Mouse (Mus musculus): ENCODE data around the gene Tpgs1.

Tpgs1 gene

GRCm38 (mm10) chr10:79668771-79669575 lies at the start of gene Tpgs1:
TSS of gene Tpgs1 (plus strand) at chr10:79669369.
- DNase-seq (ENCODE audit: low read depth, low spot score): peak; percentile 89

- DNase-seq (ENCODE audit: low read depth, low spot score): no peak
These were observed 45.2 kb upstream of the Tpgs1 start for GRCm38 (mm10) chr10:79623950-79624349.

GRCm38 (mm10) chr10:79625398-79625797 lies 43.8 kb upstream of the Tpgs1 start:
- DNase-seq (ENCODE audit: low read depth, low spot score): no peak

- no peak for DNase-seq (ENCODE audit: low read depth, low spot score)
These were observed 43.0 kb upstream of the Tpgs1 start for GRCm38 (mm10) chr10:79626156-79626555.

- no peak for DNase-seq (ENCODE audit: low read depth, low spot score)
These were observed 40.8 kb upstream of the Tpgs1 start for GRCm38 (mm10) chr10:79628377-79628776.

GRCm38 (mm10) chr10:79631432-79631831 lies 37.7 kb upstream of the Tpgs1 start:
- no peak for DNase-seq (ENCODE audit: low read depth, low spot score)

GRCm38 (mm10) chr10:79633006-79633777 lies 36.0 kb upstream of the Tpgs1 start:
- no peak for DNase-seq (ENCODE audit: low read depth, low spot score)

- DNase-seq (ENCODE audit: low read depth, low spot score): no peak
These were observed 32.9 kb upstream of the Tpgs1 start for GRCm38 (mm10) chr10:79636287-79636686.

GRCm38 (mm10) chr10:79637128-79638110 lies 31.8 kb upstream of the Tpgs1 start, which contains the start of gene Shc2:
TSS of gene Shc2 (minus strand) at chr10:79637918.
- DNase-seq (ENCODE audit: low read depth, low spot score): no peak

- no peak for DNase-seq (ENCODE audit: low read depth, low spot score)
These were observed 30.5 kb upstream of the Tpgs1 start for GRCm38 (mm10) chr10:79638486-79639204.

GRCm38 (mm10) chr10:79645711-79646110 lies 23.5 kb upstream of the Tpgs1 start, which contains the start of gene Odf3l2:
TSS of gene Odf3l2 (minus strand) at chr10:79645738.
- no peak for DNase-seq (ENCODE audit: low read depth, low spot score)

- peak; percentile 77 for DNase-seq (ENCODE audit: low read depth, low spot score)
These were observed 20.0 kb upstream of the Tpgs1 start for GRCm38 (mm10) chr10:79649070-79649751.

- DNase-seq (ENCODE audit: low read depth, low spot score): no peak
These were observed 16.4 kb upstream of the Tpgs1 start for GRCm38 (mm10) chr10:79652789-79653188.

- DNase-seq (ENCODE audit: low read depth, low spot score): no peak
These were observed 14.2 kb upstream of the Tpgs1 start for GRCm38 (mm10) chr10:79654946-79655395.

- DNase-seq (ENCODE audit: low read depth, low spot score): no peak
These were observed 10.3 kb upstream of the Tpgs1 start for GRCm38 (mm10) chr10:79658829-79659228.

- no peak for DNase-seq (ENCODE audit: low read depth, low spot score)
These were observed 8.9 kb upstream of the Tpgs1 start for GRCm38 (mm10) chr10:79660298-79660697.

GRCm38 (mm10) chr10:79661861-79662260 lies 7.3 kb upstream of the Tpgs1 start:
- no peak for DNase-seq (ENCODE audit: low read depth, low spot score)

- DNase-seq (ENCODE audit: low read depth, low spot score): peak; percentile 55
These were observed 5.0 kb upstream of the Tpgs1 start, which contains the start of gene Madcam1 for GRCm38 (mm10) chr10:79664131-79664665. TSS of gene Madcam1 (plus strand) at chr10:79664559.

- DNase-seq (ENCODE audit: low read depth, low spot score): no peak
These were observed 4.1 kb upstream of the Tpgs1 start for GRCm38 (mm10) chr10:79665051-79665450.

- DNase-seq (ENCODE audit: low read depth, low spot score): no peak
These were observed 2.7 kb upstream of the Tpgs1 start for GRCm38 (mm10) chr10:79666493-79666892.
